Mouse (Mus musculus): ENCODE data around the gene Tmeff2.

DNA sequence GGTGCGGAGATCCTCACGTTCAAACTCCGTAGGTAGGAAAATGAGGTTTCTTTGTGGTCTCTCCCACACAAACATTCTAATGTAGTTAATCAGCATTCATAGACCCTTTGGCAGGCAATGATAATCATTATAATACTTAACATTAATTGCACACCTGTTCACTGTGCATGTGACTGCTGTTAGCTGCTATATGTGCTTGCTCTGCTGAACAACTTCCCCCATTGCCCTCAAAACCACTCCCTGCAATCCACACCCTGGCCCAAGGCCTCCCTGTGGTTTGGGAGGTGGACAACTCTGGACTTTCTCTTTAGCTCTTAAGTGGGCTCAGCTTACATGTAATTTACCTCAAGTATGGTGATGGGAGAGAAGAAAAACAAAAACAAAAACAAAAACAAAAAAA is 299.5 kb downstream of the Tmeff2 start:
- TF ChIP-seq CHD2 (IDR thresholded peaks at IDR 0.05; ENCODE audit: low read depth, low read length) (no peak), MAFK (IDR thresholded peaks at IDR 0.05; ENCODE audit: insufficient read depth, low read depth, low read length) (no peak)

Measured in ES-E14 (cell line).